Mouse (Mus musculus) lung, adult 2 months (tissue): ENCODE data around the gene Cbs.

Source experiments
- CTCF ChIP-seq: fragments of 200-500 bp; IDR thresholded peaks from 2 replicates; pipeline ENCODE4 v1.5.1; 2011; ENCODE audit warnings: mild to moderate bottlenecking, low read length, control low read depth; ENCODE audit not compliant: insufficient read depth
- POLR2A ChIP-seq: fragments of 200-500 bp; IDR thresholded peaks from 2 replicates; pipeline ENCODE4 v1.6.1; 2011; ENCODE audit warnings: low read depth, mild to moderate bottlenecking, control low read depth, low read length, borderline replicate concordance; ENCODE audit errors: extremely low read depth

- no peak for TF ChIP-seq CTCF
- no peak for TF ChIP-seq POLR2A
Measured at GRCm38 (mm10) chr17:31598593-31598992, 38.4 kb downstream of the Cbs start.
